Mouse (Mus musculus) liver, embryonic 15.5 days (tissue): ENCODE data around the gene Homer1. TPM values are rescaled to one million over a fixed set of nuclear protein-coding genes. Genes with fewer than 3 reads are reported as not detected.
A peak's percentile ranks its signal among the peaks of the same experiment; 100 is the strongest.

Source experiments
- ATAC-seq: fragments of 200-750 bp; cut with Nextera tagmentation; 2 replicates; pipeline ENCODE4 v1.8.0; 2017; ENCODE audit warnings: moderate number of reproducible peaks, mild to moderate bottlenecking, moderate library complexity; ENCODE audit not compliant: insufficient read depth
- H3K27ac ChIP-seq: fragments of 300-500 bp; sonication (generic); replicated peaks from 2 replicates; pipeline ENCODE4 v1.5.1; 2015; ENCODE audit warnings: mild to moderate bottlenecking, inconsistent platforms
- H3K27me3 ChIP-seq: fragments of 300-500 bp; sonication (generic); 2 replicates; pipeline ENCODE4 v1.6.1; 2015; ENCODE audit warnings: mild to moderate bottlenecking, inconsistent platforms
- H3K36me3 ChIP-seq: fragments of 300-500 bp; sonication (generic); replicated peaks from 2 replicates; pipeline ENCODE4 v1.6.1; 2015; ENCODE audit warnings: moderate library complexity, mild to moderate bottlenecking, inconsistent platforms
- H3K4me1 ChIP-seq: fragments of 300-500 bp; sonication (generic); replicated peaks from 2 replicates; pipeline ENCODE4 v1.6.1; 2015; ENCODE audit warnings: inconsistent platforms
- H3K4me2 ChIP-seq: fragments of 300-500 bp; sonication (generic); 2 replicates; pipeline ENCODE4 v1.6.1; 2015; ENCODE audit warnings: moderate library complexity, mild to moderate bottlenecking, inconsistent platforms
- H3K4me3 ChIP-seq: fragments of 300-500 bp; sonication (generic); replicated peaks from 2 replicates; pipeline ENCODE4 v1.5.1; 2015; ENCODE audit warnings: mild to moderate bottlenecking, inconsistent platforms
- H3K9ac ChIP-seq: fragments of 300-500 bp; sonication (generic); 2 replicates; pipeline ENCODE4 v1.6.1; 2015; ENCODE audit warnings: moderate library complexity, mild to moderate bottlenecking, inconsistent platforms
- H3K9me3 ChIP-seq: fragments of 300-500 bp; sonication (generic); replicated peaks from 2 replicates; pipeline ENCODE4 v1.6.1; 2016; ENCODE audit warnings: inconsistent platforms
- WGBS: fragments of 180-500 bp; shearing (Covaris S2); methylation state at CpG from one replicate; pipeline ENCODE4 v1.1.7; 2015; ENCODE audit warnings: mixed read lengths; ENCODE audit not compliant: insufficient replicate concordance; 5-methylcytosine and 5-hydroxymethylcytosine counted together
- polyA plus RNA-seq: library from polyadenylated mRNA; unstranded; fragments of >200 nt; fragmentation: Nextera tagmentation; extraction: Ambion mirVana; gene quantifications from 2 replicates; pipeline ENCODE4 v1.2.1, GENCODE M21; 2015

Gene Homer1
- 2.3 and 2.4 TPM in 2 replicates for polyA plus RNA-seq

DNA sequence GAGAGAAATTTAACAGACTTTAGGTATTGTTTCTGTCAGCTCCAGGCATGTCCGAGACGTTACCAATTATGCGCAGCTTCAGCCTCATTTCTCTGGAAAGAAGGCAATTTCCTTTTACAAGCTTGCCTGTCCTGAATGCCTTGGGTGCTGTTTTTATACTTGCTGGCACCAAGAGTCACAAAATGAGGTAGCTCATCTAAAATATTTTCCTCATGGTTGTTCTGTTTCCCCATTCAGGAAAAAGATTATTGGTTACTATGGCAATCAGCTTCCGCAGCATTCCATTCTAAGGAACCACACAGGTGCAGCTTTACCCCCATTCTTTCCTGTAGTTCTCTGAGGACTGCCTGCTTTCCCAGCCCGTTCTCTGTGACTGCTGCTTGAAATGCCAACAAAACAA is at the start of gene Homer1:
TSS of gene Homer1 (plus strand) at position 320 of the 400 bp plus-strand sequence.
- ATAC-seq: no peak
- WGBS: 84% methylated on average over 5 of the region's 5 CpGs
- H3K9ac ChIP-seq: no peak within 1 kb of the TSS
- H3K4me1 ChIP-seq: peaks cover 18% of the 10 kb centered on the region
- no peaks in the 10 kb centered on the region for H3K27me3 ChIP-seq
- no peaks in the 10 kb centered on the region for H3K9me3 ChIP-seq
- H3K36me3 ChIP-seq: no peaks in the 10 kb centered on the region
- H3K27ac ChIP-seq: no peak within 1 kb of the TSS
- H3K4me3 ChIP-seq: no peak within 1 kb of the TSS
- no peak within 1 kb of the TSS for H3K4me2 ChIP-seq

DNA sequence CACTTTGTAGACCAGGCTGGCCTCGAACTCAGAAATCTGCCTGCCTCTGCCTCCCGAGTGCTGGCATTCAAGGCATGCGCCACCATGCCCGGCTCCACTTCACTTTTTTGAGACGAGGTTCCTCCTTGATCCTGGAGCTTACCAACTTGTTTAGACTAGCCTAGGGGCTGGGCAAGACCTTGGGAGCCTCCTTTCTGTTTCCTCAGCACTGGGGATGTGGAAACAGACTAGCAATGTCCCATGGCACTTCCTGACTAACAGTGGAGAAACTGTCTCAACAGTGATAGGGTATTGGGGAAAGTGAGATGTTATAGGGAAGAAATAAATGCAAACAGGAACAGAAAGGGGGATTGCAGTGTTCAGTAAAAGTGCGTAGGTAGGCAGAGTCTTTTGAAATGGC is 47.7 kb upstream of the Homer1 start:
- Histone ChIP-seq H3K27me3 (no peaks in the 10 kb centered on the region), H3K36me3 (no peaks in the 10 kb centered on the region), H3K9me3 (no peaks in the 10 kb centered on the region), H3K9ac (no peak overlapping the region), H3K4me2 (no peak overlapping the region), H3K27ac (no peak overlapping the region), H3K4me3 (no peak overlapping the region), H3K4me1 (no peaks in the 10 kb centered on the region)
- ATAC-seq: no peak
- WGBS: 57% methylated on average over 6 of the region's 6 CpGs

DNA sequence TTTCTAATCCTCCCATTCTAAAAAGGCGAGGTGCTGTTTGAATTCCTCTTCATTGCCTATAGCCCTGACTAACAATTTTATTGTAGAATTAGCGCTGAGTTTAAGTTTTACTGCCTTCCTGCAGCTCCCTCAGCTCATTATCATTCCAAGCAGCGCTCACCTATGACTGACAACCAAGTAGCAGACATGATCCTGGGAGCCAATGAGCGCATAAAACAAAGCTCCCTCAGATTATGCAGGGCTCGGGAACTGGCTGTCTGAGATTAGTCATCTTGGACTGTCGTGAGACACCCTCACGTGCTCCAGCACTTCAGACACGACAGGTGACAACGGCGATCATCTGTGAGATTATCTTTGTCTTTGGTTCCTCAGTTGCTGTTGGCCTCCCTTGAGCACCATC is 47.3 kb upstream of the Homer1 start:
- H3K4me2 ChIP-seq: no peak overlapping the region
- H3K27ac ChIP-seq: no peak overlapping the region
- H3K9ac ChIP-seq: no peak overlapping the region
- H3K4me1 ChIP-seq: no peaks in the 10 kb centered on the region
- H3K36me3 ChIP-seq: no peaks in the 10 kb centered on the region
- WGBS: 72% methylated on average over 10 of the region's 10 CpGs
- no peaks in the 10 kb centered on the region for H3K27me3 ChIP-seq
- ATAC-seq: no peak
- no peaks in the 10 kb centered on the region for H3K9me3 ChIP-seq
- no peak overlapping the region for H3K4me3 ChIP-seq

DNA sequence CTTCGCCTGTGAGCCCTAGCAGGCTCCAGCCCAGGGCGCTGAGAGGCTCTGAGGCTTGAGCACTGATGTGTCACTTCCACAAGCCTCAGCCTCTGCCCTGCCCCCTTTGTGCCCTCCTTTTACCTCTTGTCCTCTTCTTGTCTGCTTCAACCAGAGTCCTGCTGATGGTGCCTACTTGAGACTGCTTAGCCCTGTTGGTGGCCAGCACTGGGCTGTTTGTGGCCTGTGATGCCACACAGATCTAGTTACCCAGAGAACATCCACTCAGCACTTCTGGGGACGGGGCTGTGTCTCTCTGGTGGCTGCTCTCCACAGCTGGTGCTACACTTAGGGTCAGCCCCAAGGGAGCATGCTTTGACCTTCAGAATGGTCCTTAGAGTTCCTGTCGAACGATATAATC is 46.5 kb upstream of the Homer1 start:
- no peak overlapping the region for H3K9ac ChIP-seq
- ATAC-seq: no peak
- H3K27ac ChIP-seq: no peak overlapping the region
- H3K4me3 ChIP-seq: no peak overlapping the region
- no peaks in the 10 kb centered on the region for H3K36me3 ChIP-seq
- no peak overlapping the region for H3K4me2 ChIP-seq
- no peaks in the 10 kb centered on the region for H3K4me1 ChIP-seq
- WGBS: 61% methylated on average over 5 of the region's 5 CpGs
- H3K27me3 ChIP-seq: no peaks in the 10 kb centered on the region
- no peaks in the 10 kb centered on the region for H3K9me3 ChIP-seq

DNA sequence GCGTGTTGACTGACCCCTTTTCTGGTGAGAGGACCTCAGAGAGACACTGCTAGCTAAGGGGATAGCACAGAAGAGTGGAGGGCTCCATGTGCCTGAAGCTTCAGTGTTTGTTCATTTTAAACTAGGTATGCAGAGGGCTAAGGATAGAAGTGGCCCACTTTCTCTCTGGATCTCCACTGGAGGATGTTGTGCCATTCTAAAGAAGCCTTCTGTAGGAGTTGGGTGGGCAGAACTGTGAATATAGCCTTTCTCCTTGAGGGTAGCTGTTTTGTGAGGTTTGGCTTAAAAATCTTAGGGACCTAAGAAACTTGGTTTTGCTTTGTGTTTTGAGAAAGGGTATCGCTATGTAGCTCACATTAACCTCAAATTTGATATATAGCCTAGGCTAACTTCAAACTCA is 32.3 kb upstream of the Homer1 start:
- no peak overlapping the region for H3K27ac ChIP-seq
- H3K4me1 ChIP-seq: no peaks in the 10 kb centered on the region
- no peaks in the 10 kb centered on the region for H3K9me3 ChIP-seq
- no peak overlapping the region for H3K4me3 ChIP-seq
- no peaks in the 10 kb centered on the region for H3K36me3 ChIP-seq
- no peak overlapping the region for H3K4me2 ChIP-seq
- no peak for ATAC-seq
- 0 out of 2 replicates have a peak, but pooled peaks cover 5% of the 10 kb centered on the region for H3K27me3 ChIP-seq
- WGBS: 71% methylated on average over 2 of the region's 2 CpGs
- no peak overlapping the region for H3K9ac ChIP-seq

DNA sequence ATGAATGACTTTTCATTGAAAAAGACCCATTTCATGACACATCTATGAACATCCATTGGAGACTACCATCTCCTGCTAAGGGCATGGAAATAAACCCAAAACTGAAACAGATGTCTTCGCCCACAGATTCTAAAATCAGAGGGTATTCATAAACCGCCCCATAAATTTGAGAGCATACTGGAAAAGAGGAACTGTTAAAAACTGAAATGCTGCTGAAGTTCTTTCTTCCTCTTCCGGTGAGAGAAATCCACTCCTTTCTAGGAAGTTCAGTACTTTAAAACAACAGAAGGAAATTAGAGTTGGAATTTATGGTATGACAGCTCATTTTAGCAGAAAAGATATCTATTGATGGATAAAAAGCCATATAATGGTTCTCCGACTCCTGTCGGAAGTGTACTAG is 1.1 kb downstream of the Homer1 start:
- Histone ChIP-seq H3K9ac (no peak overlapping the region), H3K4me1 (peaks cover 29% of the 10 kb centered on the region), H3K4me2 (no peak overlapping the region), H3K36me3 (no peaks in the 10 kb centered on the region), H3K9me3 (no peaks in the 10 kb centered on the region), H3K27ac (no peak overlapping the region), H3K4me3 (no peak overlapping the region), H3K27me3 (no peaks in the 10 kb centered on the region)
- no peak for ATAC-seq
- WGBS: 49% methylated on average over 5 of the region's 5 CpGs

DNA sequence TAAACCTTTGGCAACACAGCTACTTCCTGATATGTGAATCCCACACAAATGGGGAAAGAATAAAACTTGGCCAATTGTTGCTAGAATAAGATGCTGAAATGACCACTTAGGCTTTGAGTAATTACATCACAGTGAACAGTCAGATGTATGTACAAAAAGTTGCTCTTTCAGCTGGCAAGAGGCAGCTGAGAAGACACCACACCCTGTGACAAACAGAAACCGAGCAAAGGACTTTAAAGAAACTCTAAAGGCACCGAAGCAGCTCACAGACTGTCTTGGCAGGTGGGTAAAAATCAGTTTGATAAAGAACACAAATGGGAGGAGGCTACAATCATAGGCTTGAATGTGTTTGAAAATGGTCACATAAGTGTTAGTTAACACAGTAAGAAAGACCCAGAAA is 1.6 kb downstream of the Homer1 start:
- ATAC-seq: no peak
- Histone ChIP-seq H3K27ac (0 out of 2 replicates have a peak overlapping the region, but pooled peaks have one; percentile 5), H3K9me3 (no peaks in the 10 kb centered on the region), H3K36me3 (no peaks in the 10 kb centered on the region), H3K4me1 (peaks cover 33% of the 10 kb centered on the region), H3K9ac (no peak overlapping the region), H3K4me3 (no peak overlapping the region), H3K27me3 (no peaks in the 10 kb centered on the region), H3K4me2 (no peak overlapping the region)
- WGBS: 20% methylated on average over 2 of the region's 2 CpGs

DNA sequence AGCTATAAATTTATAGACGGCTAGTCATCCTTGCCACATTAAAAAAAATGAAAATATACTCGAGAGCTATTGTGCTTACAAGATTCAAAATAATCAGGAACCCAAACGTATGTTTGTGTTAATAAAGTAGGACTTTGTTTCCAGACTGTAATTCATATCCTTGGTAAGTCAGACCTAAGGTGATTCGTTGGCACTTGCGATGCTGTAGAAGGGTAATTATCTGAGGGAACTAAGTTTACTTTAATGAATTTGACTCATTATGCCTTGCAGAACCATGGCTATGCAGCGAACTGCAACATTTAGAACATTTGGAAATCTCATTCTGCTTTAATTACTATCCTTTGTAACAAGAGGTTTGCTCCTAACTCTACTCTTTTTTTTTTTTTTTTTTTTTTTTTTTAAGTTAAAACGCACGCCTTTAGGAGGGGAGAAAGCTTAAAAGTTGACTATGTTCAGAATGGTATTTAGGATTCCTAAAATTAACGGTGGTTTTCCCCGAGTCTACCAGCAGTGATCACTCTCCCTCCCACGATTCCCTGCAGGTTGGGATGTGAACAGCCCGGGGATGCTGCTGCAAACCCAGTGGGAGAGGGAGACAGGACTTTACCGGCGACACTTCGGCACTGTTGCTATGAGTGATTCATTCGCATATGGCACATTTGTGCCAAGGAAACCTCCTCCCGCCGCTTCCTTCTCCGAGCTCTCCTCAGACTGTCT is 3.6 kb downstream of the Homer1 start:
- Histone ChIP-seq H3K27me3 (no peaks in the 10 kb centered on the region), H3K27ac (peak overlapping the region; percentile 94), H3K4me1 (peaks cover 38% of the 10 kb centered on the region), H3K36me3 (no peaks in the 10 kb centered on the region), H3K4me3 (peak overlapping the region; percentile 96), H3K4me2 (peak overlapping the region; percentile 99), H3K9ac (peak overlapping the region; percentile 94), H3K9me3 (no peaks in the 10 kb centered on the region)
- no peak for ATAC-seq
- 12% methylated on average over 19 of the region's 19 CpGs for WGBS

DNA sequence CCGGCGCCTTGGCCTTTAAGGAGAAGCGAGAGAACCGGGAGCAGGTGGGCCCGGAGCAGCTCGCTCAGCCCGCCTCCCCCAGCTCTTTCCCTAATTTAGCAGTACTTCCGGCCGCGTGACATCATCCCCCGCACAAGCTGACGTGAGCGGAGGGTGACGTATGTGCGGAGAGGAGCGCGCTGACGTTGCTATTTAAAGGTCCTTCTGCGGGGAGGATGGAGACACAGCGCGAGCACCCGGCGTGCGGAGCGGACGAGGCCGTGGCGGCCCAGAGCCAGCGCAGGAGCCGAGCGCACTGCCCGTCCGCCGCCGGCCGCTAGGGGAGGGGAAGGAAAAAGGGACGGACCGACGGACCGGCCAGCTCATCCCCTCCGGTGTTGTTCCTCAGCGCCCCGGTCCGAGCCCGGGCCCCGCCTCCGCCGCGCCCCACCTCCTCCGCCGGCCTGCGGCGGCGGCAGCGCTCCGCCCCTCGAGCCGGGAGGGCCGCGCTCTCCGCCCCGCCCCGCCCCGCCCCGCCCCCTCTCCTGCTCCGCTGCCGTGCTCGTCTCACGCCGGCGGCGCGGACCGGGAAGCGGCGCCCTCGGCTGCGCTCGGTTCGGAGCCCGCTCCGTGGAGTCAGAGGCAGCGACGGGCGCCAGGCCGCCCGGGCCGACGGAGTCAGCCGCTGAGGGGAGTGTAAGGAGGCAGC is 4.3 kb downstream of the Homer1 start:
- H3K4me2 ChIP-seq: peak overlapping the region; percentile 99
- H3K9me3 ChIP-seq: no peaks in the 10 kb centered on the region
- H3K27ac ChIP-seq: peak overlapping the region; percentile 94
- H3K27me3 ChIP-seq: no peaks in the 10 kb centered on the region
- peaks cover 44% of the 10 kb centered on the region for H3K4me1 ChIP-seq
- peak overlapping the region; percentile 94 for H3K9ac ChIP-seq
- ATAC-seq: peak; percentile 93
- 0% methylated on average over 65 of the region's 90 CpGs for WGBS
- H3K4me3 ChIP-seq: peak overlapping the region; percentile 96
- no peaks in the 10 kb centered on the region for H3K36me3 ChIP-seq

DNA sequence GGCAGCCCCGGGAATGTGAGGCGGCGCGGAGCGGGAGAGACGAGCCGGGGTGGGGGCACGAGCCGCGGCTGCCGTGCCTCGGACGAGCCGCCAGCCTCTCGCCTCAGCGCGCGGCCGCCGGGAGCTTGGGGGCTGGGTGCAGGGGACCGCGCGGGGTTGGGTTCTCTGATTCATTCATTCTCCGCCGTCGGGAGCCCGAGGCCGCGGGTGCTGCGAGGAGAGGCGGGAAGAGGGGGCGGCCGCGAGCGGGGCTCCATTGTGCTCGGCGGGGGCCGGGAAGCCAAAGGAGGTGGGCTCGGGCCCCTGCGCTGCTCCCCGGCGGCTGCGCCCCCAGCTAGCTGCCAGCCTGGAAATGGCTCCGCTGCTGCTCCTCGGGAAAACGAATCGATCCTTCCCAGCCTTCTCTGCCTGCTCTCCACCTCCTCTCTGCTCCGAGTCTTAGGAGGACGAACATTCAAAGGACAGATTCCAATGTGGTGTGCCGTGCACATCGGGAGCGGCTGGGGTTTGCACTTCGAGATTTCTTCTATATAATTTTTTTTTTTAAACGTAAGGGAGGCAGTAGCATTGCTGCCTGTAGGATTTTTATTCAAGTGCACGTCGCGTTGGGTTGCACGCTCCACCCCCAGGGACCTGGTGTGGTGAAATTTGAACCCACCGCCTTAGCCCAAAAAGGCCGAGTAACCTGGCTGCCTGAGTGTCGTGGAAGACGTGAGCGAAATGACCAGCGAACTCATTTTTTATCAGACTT is 5.0 kb downstream of the Homer1 start:
- WGBS: under 1% methylated on average over 64 of the region's 64 CpGs
- Histone ChIP-seq H3K27ac (peak overlapping the region; percentile 94), H3K4me2 (peak overlapping the region; percentile 99), H3K4me3 (peak overlapping the region; percentile 96), H3K9ac (peak overlapping the region; percentile 94), H3K27me3 (no peaks in the 10 kb centered on the region), H3K36me3 (no peaks in the 10 kb centered on the region), H3K9me3 (no peaks in the 10 kb centered on the region), H3K4me1 (peaks cover 49% of the 10 kb centered on the region)
- peak; percentile 30; the same call in 1 of the 2 replicates for ATAC-seq

DNA sequence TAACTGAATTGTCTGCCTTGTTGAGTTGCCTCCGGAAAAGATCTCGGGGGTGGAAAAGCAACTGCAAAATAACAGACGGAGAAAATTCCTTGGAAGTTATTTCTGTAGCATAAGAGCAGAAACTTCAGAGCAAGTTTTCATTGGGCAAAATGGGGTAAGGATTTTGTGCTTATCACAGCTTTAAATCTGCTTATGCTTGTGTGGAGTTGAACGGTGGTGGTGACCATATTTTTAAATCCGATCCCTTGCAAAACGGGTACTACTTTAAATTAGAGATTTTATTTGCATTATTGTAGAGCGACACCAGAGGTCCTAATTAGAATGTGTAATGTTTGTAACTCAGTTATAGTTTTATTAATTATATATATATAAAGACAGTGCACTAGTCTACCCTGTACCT is 5.7 kb downstream of the Homer1 start:
- 7% methylated on average over 7 of the region's 7 CpGs for WGBS
- H3K9me3 ChIP-seq: no peaks in the 10 kb centered on the region
- H3K36me3 ChIP-seq: no peaks in the 10 kb centered on the region
- no peak for ATAC-seq
- H3K4me2 ChIP-seq: peak overlapping the region; percentile 99
- peak overlapping the region; percentile 94 for H3K9ac ChIP-seq
- H3K27ac ChIP-seq: 0 out of 2 replicates have a peak overlapping the region, but pooled peaks have one; percentile 94
- H3K27me3 ChIP-seq: no peaks in the 10 kb centered on the region
- H3K4me3 ChIP-seq: peak overlapping the region; percentile 96
- H3K4me1 ChIP-seq: peaks cover 51% of the 10 kb centered on the region
